Mouse (Mus musculus) liver, embryonic 14.5 days (tissue): ENCODE results near the gene Lasp1. TPM values are rescaled to one million over a fixed set of nuclear protein-coding genes. Genes with fewer than 3 reads are reported as not detected.

Experiments used
- ATAC-seq: fragments of 200-750 bp; cut with Nextera tagmentation; 2 replicates; pipeline ENCODE4 v1.8.0; 2017; ENCODE audit warnings: moderate number of reproducible peaks, mild to moderate bottlenecking, moderate library complexity; ENCODE audit not compliant: insufficient read depth
- DNase-seq, 3 experiments: peaks; one replicate each; pipeline ENCODE4 v3.0.0-alpha.2; 2012 to 2013; ENCODE audit warnings: low read depth in 3 of 3, low spot score in 3 of 3
- H3K27ac ChIP-seq: fragments of 300-500 bp; sonication (generic); 2 replicates; pipeline ENCODE4 v1.5.1; 2014; ENCODE audit warnings: moderate library complexity, mild to moderate bottlenecking, control low read depth, inconsistent platforms
- H3K27me3 ChIP-seq: fragments of 300-500 bp; sonication (generic); 2 replicates; pipeline ENCODE4 v1.6.1; 2014; ENCODE audit warnings: mild to moderate bottlenecking, low read length, moderate library complexity; ENCODE audit not compliant: control insufficient read depth, insufficient read depth
- H3K36me3 ChIP-seq: fragments of 300-500 bp; sonication (generic); replicated peaks from 2 replicates; pipeline ENCODE4 v1.6.1; 2014; ENCODE audit warnings: low read depth; ENCODE audit not compliant: control insufficient read depth, insufficient read depth
- H3K4me1 ChIP-seq, 2 experiments: fragments of 200-500 bp in 1 of 2; fragments of 300-500 bp in 1 of 2; sonication (generic) in 1 of 2; replicated peaks; 2 replicates each; pipeline ENCODE4 v1.6.1; 2012 to 2014; ENCODE audit warnings: antibody characterized with exemption in 1 of 2, inconsistent platforms in 1 of 2, low read length in 1 of 2; ENCODE audit not compliant: control insufficient read depth in 2 of 2, insufficient read depth in 2 of 2
- H3K4me2 ChIP-seq: fragments of 300-500 bp; sonication (generic); 2 replicates; pipeline ENCODE4 v1.6.1; 2014; ENCODE audit warnings: low read depth, mild to moderate bottlenecking, control low read depth, moderate library complexity
- H3K4me3 ChIP-seq, 2 experiments: fragments of 200-500 bp in 1 of 2; fragments of 300-500 bp in 1 of 2; sonication (generic) in 1 of 2; 2 replicates each; pipeline ENCODE4 v1.5.1; 2012 to 2014; ENCODE audit warnings: low read depth in 2 of 2, low read length in 2 of 2, mild to moderate bottlenecking in 2 of 2, control low read depth in 1 of 2, inconsistent platforms in 1 of 2, moderate library complexity in 1 of 2; ENCODE audit not compliant: insufficient read depth in 1 of 2
- H3K9ac ChIP-seq: fragments of 300-500 bp; sonication (generic); replicated peaks from 2 replicates; pipeline ENCODE4 v1.6.1; 2014; ENCODE audit warnings: mild to moderate bottlenecking, control low read depth, moderate library complexity
- H3K9me3 ChIP-seq: fragments of 300-500 bp; sonication (generic); 2 replicates; pipeline ENCODE4 v1.6.1; 2016; ENCODE audit warnings: low read length, mixed read lengths; ENCODE audit not compliant: control insufficient read depth
- CTCF ChIP-seq: IDR thresholded peaks from 2 replicates; pipeline ENCODE4 v1.5.1; 2016; ENCODE audit warnings: antibody characterized with exemption, low read depth, control low read depth
- EP300 ChIP-seq: IDR thresholded peaks from 2 replicates; pipeline ENCODE4 v1.6.1; 2016; ENCODE audit warnings: antibody characterized with exemption, low read depth
- WGBS: fragments of 180-500 bp; shearing (Covaris S2); extraction: QIAGEN DNeasy Blood & Tissue Kit; methylation state at CpG from one replicate; pipeline ENCODE4 v1.1.7; 2014; ENCODE audit not compliant: insufficient replicate concordance; 5-methylcytosine and 5-hydroxymethylcytosine counted together
- polyA plus RNA-seq, 2 experiments: library from polyadenylated mRNA; depleted of rRNA in 1 of 2; stranded (reverse) in 1 of 2; unstranded in 1 of 2; fragments of >200 nt; fragmentation: Nextera tagmentation in 1 of 2; extraction: Ambion mirVana in 1 of 2; gene quantifications; 2 replicates each; pipeline versions ENCODE4 v1.2.1 to v1.2.3; 2012 to 2014

The Lasp1 gene
- polyA plus RNA-seq, 2 experiments: 15.5 to 19.1 TPM

DNA sequence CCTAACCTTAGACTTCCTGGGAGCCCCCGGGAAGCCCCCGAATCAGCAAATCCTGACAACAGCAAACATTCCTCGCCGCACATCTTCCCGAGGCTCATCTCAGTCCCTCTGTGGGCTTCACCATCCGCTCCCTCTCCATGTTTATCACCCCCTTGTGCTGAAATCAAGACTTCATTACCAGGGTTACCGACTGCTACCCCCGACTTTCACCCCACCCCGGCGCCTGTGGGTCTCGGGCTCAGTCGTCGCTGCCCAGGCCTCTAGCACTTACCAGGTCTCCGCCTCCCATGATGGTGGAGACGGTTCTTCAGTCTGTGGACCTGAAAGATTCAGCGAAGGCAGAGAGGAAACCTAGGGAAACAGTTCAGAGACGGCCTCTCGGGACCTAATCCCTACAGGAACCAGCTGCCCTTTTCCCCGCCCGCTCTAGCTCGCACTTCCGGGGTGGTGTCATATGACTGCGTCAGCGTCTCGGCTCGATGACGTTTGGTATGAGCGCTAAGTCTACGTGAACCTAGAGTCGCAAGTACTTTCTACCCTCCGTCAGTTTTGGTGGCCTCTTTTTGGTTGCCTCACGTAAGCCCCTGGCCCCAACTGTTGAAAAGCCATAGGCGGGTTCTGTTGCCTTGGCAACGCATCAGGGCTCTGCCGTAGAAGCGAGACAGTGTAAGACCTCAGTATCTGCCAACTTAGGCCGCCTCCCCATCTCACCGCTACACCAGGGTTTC lies 32.5 kb upstream of the Lasp1 start, which contains the start of gene Cwc25:
Gene Cwc25 (minus strand): TSS at position 403 of the 728 bp plus-strand sequence.
- Histone ChIP-seq H3K9me3 (no peaks in the 10 kb centered on the region), H3K4me1 (peaks cover 12% of the 10 kb centered on the region in 2 experiments), H3K4me2 (peak within 1 kb of the TSS; percentile 96), H3K36me3 (peaks cover 13% of the 10 kb centered on the region), H3K27me3 (no peaks in the 10 kb centered on the region), H3K4me3 (peak within 1 kb of the TSS; percentile 98 to 99), H3K9ac (peak within 1 kb of the TSS; percentile 99), H3K27ac (peak within 1 kb of the TSS; percentile 94)
- DNase-seq (peak; percentile 91 to 92 (median 91)), ATAC-seq (peak; percentile 95)
- WGBS: under 1% methylated on average over 38 of the region's 38 CpGs
- TF ChIP-seq CTCF (no peak), EP300 (no peak; the same call in 1 of the 2 replicates)

DNA sequence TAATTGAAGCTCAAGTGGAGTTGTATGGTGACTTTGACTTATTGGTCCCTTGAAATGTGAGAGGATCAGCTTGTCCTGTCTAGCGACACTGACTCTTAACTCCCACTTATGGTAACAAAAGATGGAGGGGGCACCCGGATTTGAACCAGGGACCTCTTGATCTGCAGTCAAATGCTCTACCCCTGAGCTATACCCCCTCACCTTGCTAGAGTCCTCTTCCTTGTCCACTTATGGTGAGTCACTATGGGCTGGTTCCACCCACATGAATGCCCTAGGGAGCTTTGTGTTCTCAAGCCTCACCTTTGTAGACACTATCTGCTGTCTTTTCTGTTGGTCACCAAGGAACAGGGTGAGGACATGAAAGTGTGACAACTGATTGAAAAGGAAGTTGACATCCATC lies 29.1 kb upstream of the Lasp1 start:
- DNase-seq: no peak

DNA sequence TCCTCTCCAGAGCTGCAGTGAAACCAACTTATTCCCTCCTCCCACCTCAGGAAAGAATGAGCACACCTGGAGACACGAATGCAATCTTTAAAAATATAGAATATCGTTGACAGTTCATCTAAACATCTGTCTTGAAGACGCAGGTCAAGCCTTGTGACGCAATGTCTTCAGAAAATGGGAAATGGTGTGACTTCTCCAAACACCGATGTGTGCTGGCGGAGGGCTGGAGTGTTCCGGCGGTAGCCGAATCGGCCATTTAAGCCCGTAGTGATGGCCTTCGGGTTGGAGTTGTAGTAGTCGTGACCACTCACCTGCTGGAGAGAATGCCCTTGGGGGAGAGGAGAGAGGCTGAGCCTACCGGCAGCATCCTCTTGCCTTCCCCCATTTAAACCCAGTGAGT lies 27.4 kb upstream of the Lasp1 start:
- Histone ChIP-seq H3K36me3 (no peaks in the 10 kb centered on the region), H3K27ac (no peak overlapping the region), H3K4me3 (no peak overlapping the region), H3K4me1 (peaks cover 4 to 5% of the 10 kb centered on the region in 2 experiments; a peak in 2 of 4 replicates), H3K9ac (no peak overlapping the region), H3K4me2 (no peak overlapping the region), H3K27me3 (no peaks in the 10 kb centered on the region), H3K9me3 (no peaks in the 10 kb centered on the region)
- WGBS: 62% methylated on average over 14 of the region's 14 CpGs
- ATAC-seq (no peak), DNase-seq (no peak)
- TF ChIP-seq CTCF (no peak), EP300 (no peak)

More for the DNA sequence above, 29.1 kb upstream of the Lasp1 start:
- no peak for TF ChIP-seq CTCF
- TF ChIP-seq EP300: no peak
- Histone ChIP-seq H3K36me3 (no peaks in the 10 kb centered on the region), H3K4me1 (peaks cover 12% of the 10 kb centered on the region in 2 experiments), H3K4me2 (no peak overlapping the region), H3K9me3 (no peaks in the 10 kb centered on the region), H3K27me3 (no peaks in the 10 kb centered on the region), H3K9ac (no peak overlapping the region), H3K27ac (no peak overlapping the region), H3K4me3 (no peak overlapping the region)
- no peak for ATAC-seq
- WGBS: 17% methylated on average over 2 of the region's 2 CpGs

DNA sequence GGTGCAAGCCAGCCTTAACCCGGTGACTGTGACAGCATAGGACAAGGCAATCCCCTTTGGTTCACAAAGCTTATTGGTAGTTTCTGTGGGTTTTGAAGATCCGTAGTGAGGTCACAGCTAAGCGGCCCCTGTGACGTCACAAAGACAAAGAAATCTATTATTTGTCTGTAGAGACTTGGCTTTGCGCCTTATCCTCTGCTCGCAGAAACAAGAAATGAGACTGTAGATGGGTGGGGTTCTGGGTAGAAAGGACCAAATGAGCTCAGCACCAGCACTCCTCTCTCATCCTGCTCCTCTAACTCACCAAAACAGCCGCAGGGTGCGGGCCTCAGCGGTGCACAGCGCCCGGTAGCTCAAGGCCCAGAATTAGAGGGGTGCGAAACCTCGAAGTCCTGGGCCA lies 23.6 kb upstream of the Lasp1 start:
- Histone ChIP-seq H3K4me1 (peaks cover 4 to 7% of the 10 kb centered on the region in 2 experiments; a peak in 3 of 4 replicates), H3K27ac (no peak overlapping the region), H3K4me2 (no peak overlapping the region), H3K27me3 (no peaks in the 10 kb centered on the region), H3K36me3 (peaks cover 29% of the 10 kb centered on the region), H3K9ac (no peak overlapping the region), H3K4me3 (no peak overlapping the region), H3K9me3 (no peaks in the 10 kb centered on the region)
- TF ChIP-seq EP300 (no peak), CTCF (no peak)
- ATAC-seq: no peak
- no peak for DNase-seq
- 75% methylated on average over 13 of the region's 13 CpGs for WGBS

DNA sequence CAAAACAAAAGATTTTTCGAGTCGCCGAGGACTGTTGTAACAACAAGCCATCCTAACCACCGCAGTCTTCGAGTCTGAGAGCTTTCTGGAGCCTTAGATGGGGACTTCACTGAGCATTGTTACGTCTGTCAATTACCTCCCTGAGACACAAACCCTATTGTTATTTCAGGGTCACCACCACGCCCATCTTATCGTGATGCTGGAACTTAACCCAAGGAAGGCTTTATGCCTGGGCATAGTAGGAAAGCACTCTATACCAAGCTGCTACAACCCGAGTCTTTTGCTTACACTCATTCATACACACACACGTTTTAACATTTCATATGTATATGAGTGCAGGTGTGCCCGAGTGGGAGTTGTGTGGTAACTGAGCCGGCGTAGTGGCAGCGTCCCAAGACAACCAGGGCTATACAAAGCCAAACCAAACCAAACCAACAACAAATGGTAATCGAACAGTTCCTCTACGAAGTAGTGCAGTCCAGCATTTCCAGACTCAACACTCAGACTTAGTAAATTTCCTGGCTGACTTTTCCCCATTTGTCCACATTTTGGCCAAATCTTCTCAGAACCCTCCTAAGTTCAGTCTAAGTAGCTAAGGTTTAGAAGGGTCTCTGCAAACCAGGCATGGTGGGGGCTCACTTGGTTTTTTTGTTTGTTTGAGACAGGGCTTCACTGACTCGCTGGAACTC lies 22.8 kb upstream of the Lasp1 start, which contains the start of gene 1700001P01Rik:
Gene 1700001P01Rik (minus strand): TSS at position 111 of the 689 bp plus-strand sequence.
- H3K27ac ChIP-seq: no peak within 1 kb of the TSS

More for the DNA sequence above, 22.8 kb upstream of the Lasp1 start, which contains the start of gene 1700001P01Rik:
- no peak within 1 kb of the TSS for H3K4me3 ChIP-seq
- 45% methylated on average over 17 of the region's 17 CpGs for WGBS
- H3K4me2 ChIP-seq: no peak within 1 kb of the TSS
- no peak within 1 kb of the TSS for H3K9ac ChIP-seq
- DNase-seq (no peak), ATAC-seq (no peak)
- no peaks in the 10 kb centered on the region for H3K9me3 ChIP-seq
- H3K27me3 ChIP-seq: no peaks in the 10 kb centered on the region
- TF ChIP-seq CTCF (no peak), EP300 (no peak)
- peaks cover 36% of the 10 kb centered on the region for H3K36me3 ChIP-seq
- H3K4me1 ChIP-seq: peaks cover 7 to 11% of the 10 kb centered on the region in 2 experiments
